Mouse (Mus musculus): ENCODE measurements around the gene Car15.

GRCm38 (mm10) chr16:17848928-17849327, 10.8 kb upstream of the Car15 start:
- TF ChIP-seq POLR2A (IDR thresholded peaks at IDR 0.05; ENCODE audit: borderline replicate concordance, low read depth, low read length) (no peak), CTCF (IDR thresholded peaks at IDR 0.05; ENCODE audit: low read depth, low read length) (peak; percentile 61; the same call in 1 of the 2 replicates)

Data from bone marrow macrophage, adult 2 months (primary cell).